Mouse (Mus musculus) cortical plate, adult 2 months (tissue): ENCODE results near the gene Tbcd. TPM values are rescaled to one million over a fixed set of nuclear protein-coding genes. Genes with fewer than 3 reads are reported as not detected.

Source experiments
- H3K27ac ChIP-seq: fragments of 200-500 bp; 2 replicates; pipeline ENCODE4 v1.5.1; 2012; ENCODE audit warnings: low read length, control low read depth, inconsistent platforms; ENCODE audit not compliant: insufficient read depth
- H3K4me1 ChIP-seq: fragments of 200-500 bp; 2 replicates; pipeline ENCODE4 v1.6.1; 2011; ENCODE audit warnings: low read length; ENCODE audit not compliant: control insufficient read depth, insufficient read depth
- H3K4me3 ChIP-seq: fragments of 200-500 bp; 2 replicates; pipeline ENCODE4 v1.5.1; 2011; ENCODE audit warnings: mild to moderate bottlenecking, low read length, control low read depth; ENCODE audit not compliant: insufficient read depth
- CTCF ChIP-seq: fragments of 200-500 bp; IDR thresholded peaks from 2 replicates; pipeline ENCODE4 v1.5.1; 2011; ENCODE audit warnings: mild to moderate bottlenecking, control low read depth, low read length; ENCODE audit not compliant: insufficient read depth; ENCODE audit errors: extremely low read depth
- POLR2A ChIP-seq: fragments of 200-500 bp; IDR thresholded peaks from 2 replicates; pipeline ENCODE4 v1.6.1; 2011; ENCODE audit warnings: mild to moderate bottlenecking, low read length, control low read depth; ENCODE audit not compliant: insufficient read depth; ENCODE audit errors: extremely low read depth
- polyA plus RNA-seq: library from polyadenylated mRNA; depleted of rRNA; stranded (reverse); fragments of >200 nt; gene quantifications from 2 replicates; pipeline ENCODE4 v1.2.3, GENCODE M21; 2012

Gene Tbcd
- polyA plus RNA-seq, 1 experiment: 53.8 TPM

DNA sequence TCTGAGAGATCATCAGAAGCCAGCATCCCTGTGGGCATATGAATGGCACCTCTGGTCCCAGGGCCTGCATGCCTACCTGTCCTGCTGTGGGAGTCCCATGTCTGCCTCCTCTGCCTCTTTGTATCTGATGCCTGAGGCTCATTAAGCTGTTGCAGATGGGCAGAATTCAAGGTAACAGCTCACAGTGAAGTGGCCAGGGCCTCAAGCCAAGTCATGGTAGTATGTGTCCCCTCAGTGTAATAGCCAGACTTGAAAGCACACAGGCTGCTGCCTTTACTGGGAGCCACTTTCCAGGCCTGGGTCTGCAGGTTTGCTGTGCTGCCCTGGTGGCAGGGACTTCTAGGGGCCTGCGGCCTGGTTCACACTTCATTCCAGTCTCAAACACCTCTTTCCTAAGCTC lies 165.6 kb downstream of the Tbcd start:
- no peak overlapping the region for H3K4me3 ChIP-seq
- TF ChIP-seq CTCF (no peak), POLR2A (no peak)
- no peaks in the 10 kb centered on the region for H3K4me1 ChIP-seq
- no peak overlapping the region for H3K27ac ChIP-seq

- Histone ChIP-seq H3K27ac (no peak overlapping the region), H3K4me3 (no peak overlapping the region), H3K4me1 (no peaks in the 10 kb centered on the region)
- TF ChIP-seq CTCF (no peak), POLR2A (no peak)
Observed at GRCm38 (mm10) chr11:121625007-121625406, 173.3 kb downstream of the Tbcd start.

GRCm38 (mm10) chr11:121627521-121627920 lies 175.8 kb downstream of the Tbcd start:
- TF ChIP-seq POLR2A (no peak), CTCF (no peak)
- H3K27ac ChIP-seq: no peak overlapping the region
- no peaks in the 10 kb centered on the region for H3K4me1 ChIP-seq
- H3K4me3 ChIP-seq: no peak overlapping the region

GRCm38 (mm10) chr11:121629529-121629928 lies 177.8 kb downstream of the Tbcd start:
- no peak overlapping the region for H3K4me3 ChIP-seq
- no peaks in the 10 kb centered on the region for H3K4me1 ChIP-seq
- no peak for TF ChIP-seq POLR2A
- TF ChIP-seq CTCF: no peak
- H3K27ac ChIP-seq: no peak overlapping the region

DNA sequence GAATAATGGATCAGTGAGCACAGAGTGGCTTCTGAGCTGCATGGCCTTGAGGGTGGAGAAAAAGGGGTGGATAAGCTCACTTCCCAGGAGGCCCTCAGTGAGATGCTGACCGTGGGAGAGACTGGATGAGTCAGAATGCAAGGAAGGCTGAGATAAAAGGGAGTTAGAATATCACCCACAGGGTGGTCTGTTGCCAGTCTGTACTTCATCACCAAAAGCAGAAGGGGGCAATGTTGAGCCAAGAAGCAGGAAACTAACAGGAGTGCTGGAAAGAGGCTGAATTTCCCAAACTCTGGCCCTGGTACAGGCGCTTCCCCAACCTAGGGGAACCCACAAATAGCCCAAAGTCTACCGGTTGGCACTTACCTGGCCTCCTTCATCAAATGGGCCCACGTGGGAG lies 178.7 kb downstream of the Tbcd start:
- TF ChIP-seq CTCF (peak; percentile 36; the same call in 1 of the 2 replicates), POLR2A (no peak)
- no peak overlapping the region for H3K27ac ChIP-seq
- no peak overlapping the region for H3K4me3 ChIP-seq
- no peaks in the 10 kb centered on the region for H3K4me1 ChIP-seq

- TF ChIP-seq CTCF (no peak), POLR2A (no peak)
- Histone ChIP-seq H3K27ac (no peak overlapping the region), H3K4me1 (no peaks in the 10 kb centered on the region), H3K4me3 (no peak overlapping the region)
Observed at GRCm38 (mm10) chr11:121631410-121631809, 179.7 kb downstream of the Tbcd start.

GRCm38 (mm10) chr11:121636646-121637045 lies 184.9 kb downstream of the Tbcd start:
- no peaks in the 10 kb centered on the region for H3K4me1 ChIP-seq
- H3K27ac ChIP-seq: no peak overlapping the region
- no peak for TF ChIP-seq CTCF
- no peak for TF ChIP-seq POLR2A
- no peak overlapping the region for H3K4me3 ChIP-seq

DNA sequence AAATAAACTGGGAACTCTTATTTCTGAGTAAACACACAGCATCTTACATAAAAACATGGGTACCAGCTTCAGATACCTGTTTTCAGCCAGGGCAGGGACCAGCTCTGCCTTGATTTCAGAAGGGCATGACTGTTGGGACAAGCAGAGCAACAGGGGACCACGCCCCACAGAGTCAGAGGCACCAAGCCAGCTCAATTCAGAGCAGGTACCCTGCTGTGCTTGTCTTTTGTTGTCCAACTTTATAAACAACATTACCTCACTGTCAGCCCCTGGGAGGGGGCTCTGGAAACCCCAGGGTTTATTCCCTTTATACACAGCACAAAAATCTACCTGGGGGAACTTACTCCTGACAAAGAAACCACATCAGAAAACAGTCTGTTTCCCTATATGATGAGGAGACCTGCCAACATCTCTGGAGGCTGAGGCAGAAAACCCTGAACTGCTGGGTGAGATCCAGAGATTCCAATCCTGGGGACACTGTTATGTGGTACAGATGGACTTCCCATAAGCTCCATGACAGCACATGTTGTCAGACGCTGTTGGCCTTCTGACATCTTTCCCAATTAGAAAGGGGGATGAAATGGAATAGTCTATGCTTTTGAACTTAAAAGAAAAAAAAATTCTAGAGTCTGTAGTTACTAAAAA lies 189.9 kb downstream of the Tbcd start:
- no peak overlapping the region for H3K4me3 ChIP-seq
- TF ChIP-seq POLR2A (no peak), CTCF (no peak)
- H3K27ac ChIP-seq: no peak overlapping the region
- no peaks in the 10 kb centered on the region for H3K4me1 ChIP-seq

GRCm38 (mm10) chr11:121645394-121645793 lies 193.6 kb downstream of the Tbcd start:
- Histone ChIP-seq H3K4me3 (no peak overlapping the region), H3K4me1 (no peaks in the 10 kb centered on the region), H3K27ac (no peak overlapping the region)
- TF ChIP-seq POLR2A (no peak), CTCF (no peak)

DNA sequence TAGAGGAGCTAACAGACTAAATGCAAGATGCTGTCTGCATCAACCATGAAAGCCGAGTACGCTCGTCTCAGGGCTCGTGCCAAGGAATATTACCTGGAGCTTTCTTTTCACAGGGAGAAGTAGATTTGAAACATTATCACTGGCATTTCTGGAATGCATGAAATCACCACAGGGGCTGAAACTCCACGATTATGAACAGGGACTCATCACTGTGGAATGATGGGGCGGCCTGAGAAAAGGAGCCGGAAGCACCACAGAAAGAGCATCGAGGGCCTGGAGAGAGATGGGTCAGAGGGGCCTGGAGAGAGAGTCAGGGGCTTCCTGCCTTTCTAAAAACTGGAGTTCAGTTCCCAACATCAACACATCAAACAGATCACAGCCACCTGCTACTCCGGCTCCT lies 195.6 kb downstream of the Tbcd start:
- H3K4me1 ChIP-seq: no peaks in the 10 kb centered on the region
- no peak overlapping the region for H3K4me3 ChIP-seq
- no peak overlapping the region for H3K27ac ChIP-seq
- no peak for TF ChIP-seq CTCF
- no peak for TF ChIP-seq POLR2A
